Mouse (Mus musculus): Measurements from ENCODE around the gene Olfr763. TPM values are rescaled to one million over a fixed set of nuclear protein-coding genes. Genes with fewer than 3 reads are reported as not detected.

The Olfr763 gene
- polyA plus RNA-seq, 1 experiment from 2014 or later: not detected

Other genes starting within 250 kb of the Olfr763 start
- 0.56 and 0.88 TPM in 2 replicates for gene Mmp19, start 219.9 kb upstream of the Olfr763 start, polyA plus RNA-seq (2015; fragmentation: Nextera tagmentation; extraction: Ambion mirVana)
- gene Dnajc14, start 206.7 kb upstream of the Olfr763 start, polyA plus RNA-seq (2015; fragmentation: Nextera tagmentation; extraction: Ambion mirVana): 50.6 TPM in 2 replicates
- gene Tmem198b, start 206.4 kb upstream of the Olfr763 start, polyA plus RNA-seq (2015; fragmentation: Nextera tagmentation; extraction: Ambion mirVana): 14.4 and 16.6 TPM in 2 replicates
- gene Sarnp, start 193.5 kb upstream of the Olfr763 start, polyA plus RNA-seq (2015; fragmentation: Nextera tagmentation; extraction: Ambion mirVana): 147 and 153 TPM in 2 replicates
- 23.5 and 34.2 TPM in 2 replicates for gene Ormdl2, start 189.1 kb upstream of the Olfr763 start, polyA plus RNA-seq (2015; fragmentation: Nextera tagmentation; extraction: Ambion mirVana)
- gene Gdf11, start 119.1 kb upstream of the Olfr763 start, polyA plus RNA-seq (2015; fragmentation: Nextera tagmentation; extraction: Ambion mirVana): 6.8 and 9.0 TPM in 2 replicates
- gene Cd63, start 109.8 kb upstream of the Olfr763 start, polyA plus RNA-seq (2015; fragmentation: Nextera tagmentation; extraction: Ambion mirVana): 254 and 295 TPM in 2 replicates
- 15.7 and 19.8 TPM in 2 replicates for gene Rdh5, start 87.9 kb upstream of the Olfr763 start, polyA plus RNA-seq (2015; fragmentation: Nextera tagmentation; extraction: Ambion mirVana)
- gene Bloc1s1, start 86.8 kb upstream of the Olfr763 start, polyA plus RNA-seq (2015; fragmentation: Nextera tagmentation; extraction: Ambion mirVana): 248 and 265 TPM in 2 replicates
- gene Itga7, start 77.0 kb upstream of the Olfr763 start, polyA plus RNA-seq (2015; fragmentation: Nextera tagmentation; extraction: Ambion mirVana): 7.2 and 8.8 TPM in 2 replicates
- 0.19 TPM in 1 of 2 replicates, not detected in the other for gene Mettl7b, start 49.8 kb upstream of the Olfr763 start, polyA plus RNA-seq (2015; fragmentation: Nextera tagmentation; extraction: Ambion mirVana)
- gene Olfr9, start 21.4 kb upstream of the Olfr763 start, polyA plus RNA-seq (2015; fragmentation: Nextera tagmentation; extraction: Ambion mirVana): not detected in 2 replicates
- gene Olfr764-ps1, start 29.1 kb downstream of the Olfr763 start, polyA plus RNA-seq (2015; fragmentation: Nextera tagmentation; extraction: Ambion mirVana): not detected in 2 replicates
- gene Olfr765, start 39.2 kb downstream of the Olfr763 start, polyA plus RNA-seq (2015; fragmentation: Nextera tagmentation; extraction: Ambion mirVana): not detected in 2 replicates
- not detected in 2 replicates for gene Olfr766-ps1, start 58.2 kb downstream of the Olfr763 start, polyA plus RNA-seq (2015; fragmentation: Nextera tagmentation; extraction: Ambion mirVana)
- not detected in 2 replicates for gene Olfr767, start 72.1 kb downstream of the Olfr763 start, polyA plus RNA-seq (2015; fragmentation: Nextera tagmentation; extraction: Ambion mirVana)
- not detected in 2 replicates for gene Olfr768, start 88.6 kb downstream of the Olfr763 start, polyA plus RNA-seq (2015; fragmentation: Nextera tagmentation; extraction: Ambion mirVana)
- gene Olfr769, start 107.1 kb downstream of the Olfr763 start, polyA plus RNA-seq (2015; fragmentation: Nextera tagmentation; extraction: Ambion mirVana): not detected in 2 replicates
- gene Olfr770, start 128.2 kb downstream of the Olfr763 start, polyA plus RNA-seq (2015; fragmentation: Nextera tagmentation; extraction: Ambion mirVana): not detected in 2 replicates
- gene Olfr771, start 154.0 kb downstream of the Olfr763 start, polyA plus RNA-seq (2015; fragmentation: Nextera tagmentation; extraction: Ambion mirVana): not detected in 2 replicates
- not detected in 2 replicates for gene Olfr772, start 167.1 kb downstream of the Olfr763 start, polyA plus RNA-seq (2015; fragmentation: Nextera tagmentation; extraction: Ambion mirVana)
- not detected in 2 replicates for gene Olfr773, start 176.6 kb downstream of the Olfr763 start, polyA plus RNA-seq (2015; fragmentation: Nextera tagmentation; extraction: Ambion mirVana)
- gene Olfr774, start 225.4 kb downstream of the Olfr763 start, polyA plus RNA-seq (2015; fragmentation: Nextera tagmentation; extraction: Ambion mirVana): not detected in 2 replicates
- gene Olfr775, start 237.6 kb downstream of the Olfr763 start, polyA plus RNA-seq (2015; fragmentation: Nextera tagmentation; extraction: Ambion mirVana): not detected in 2 replicates
- not detected in 2 replicates for gene Olfr776, start 248.3 kb downstream of the Olfr763 start, polyA plus RNA-seq (2015; fragmentation: Nextera tagmentation; extraction: Ambion mirVana)

Measured in neural tube, embryonic 15.5 days (tissue).